Mouse (Mus musculus) heart, embryonic 12.5 days (tissue): ENCODE measurements around the gene Rhbdl1. TPM values are rescaled to one million over a fixed set of nuclear protein-coding genes. Genes with fewer than 3 reads are reported as not detected.
A peak's percentile ranks its signal among the peaks of the same experiment; 100 is the strongest.

ENCODE experiments used
- ATAC-seq: fragments of 200-750 bp; cut with Nextera tagmentation; 2 replicates; pipeline ENCODE4 v1.8.0; 2017; ENCODE audit warnings: moderate TSS enrichment, moderate library complexity; ENCODE audit not compliant: insufficient number of reproducible peaks, low FRiP score
- H3K27ac ChIP-seq: fragments of 300-500 bp; sonication (generic); 2 replicates; pipeline ENCODE4 v1.5.1; 2016; ENCODE audit warnings: mild to moderate bottlenecking, moderate library complexity; ENCODE audit not compliant: poor library complexity, severe bottlenecking
- H3K27me3 ChIP-seq: fragments of 300-500 bp; sonication (generic); replicated peaks from 2 replicates; pipeline ENCODE4 v1.6.1; 2016; ENCODE audit warnings: mild to moderate bottlenecking, moderate library complexity
- H3K36me3 ChIP-seq: fragments of 300-500 bp; sonication (generic); 2 replicates; pipeline ENCODE4 v1.6.1; 2016; ENCODE audit warnings: mild to moderate bottlenecking, moderate library complexity
- H3K4me1 ChIP-seq: fragments of 300-500 bp; sonication (generic); replicated peaks from 2 replicates; pipeline ENCODE4 v1.6.1; 2016; ENCODE audit warnings: mild to moderate bottlenecking
- H3K4me2 ChIP-seq: fragments of 300-500 bp; sonication (generic); 2 replicates; pipeline ENCODE4 v1.6.1; 2016; ENCODE audit warnings: mild to moderate bottlenecking, moderate library complexity
- H3K4me3 ChIP-seq: fragments of 300-500 bp; sonication (generic); 2 replicates; pipeline ENCODE4 v1.5.1; 2016; ENCODE audit warnings: mild to moderate bottlenecking
- H3K9ac ChIP-seq: fragments of 300-500 bp; sonication (generic); 2 replicates; pipeline ENCODE4 v1.6.1; 2016; ENCODE audit warnings: mild to moderate bottlenecking, moderate library complexity
- H3K9me3 ChIP-seq: fragments of 300-500 bp; sonication (generic); replicated peaks from 2 replicates; pipeline ENCODE4 v1.6.1; 2016; ENCODE audit warnings: mild to moderate bottlenecking, moderate library complexity
- WGBS: fragments of 180-500 bp; shearing (Covaris S2); methylation state at CpG from one replicate; pipeline ENCODE4 v1.1.7; 2016; 5-methylcytosine and 5-hydroxymethylcytosine counted together
- polyA plus RNA-seq: library from polyadenylated mRNA; unstranded; fragments of >200 nt; fragmentation: Nextera tagmentation; extraction: Ambion mirVana; gene quantifications from 2 replicates; pipeline ENCODE4 v1.2.1, GENCODE M21; 2016

Gene Rhbdl1
- polyA plus RNA-seq, 1 experiment from 2014 or later = 1.6 TPM

DNA sequence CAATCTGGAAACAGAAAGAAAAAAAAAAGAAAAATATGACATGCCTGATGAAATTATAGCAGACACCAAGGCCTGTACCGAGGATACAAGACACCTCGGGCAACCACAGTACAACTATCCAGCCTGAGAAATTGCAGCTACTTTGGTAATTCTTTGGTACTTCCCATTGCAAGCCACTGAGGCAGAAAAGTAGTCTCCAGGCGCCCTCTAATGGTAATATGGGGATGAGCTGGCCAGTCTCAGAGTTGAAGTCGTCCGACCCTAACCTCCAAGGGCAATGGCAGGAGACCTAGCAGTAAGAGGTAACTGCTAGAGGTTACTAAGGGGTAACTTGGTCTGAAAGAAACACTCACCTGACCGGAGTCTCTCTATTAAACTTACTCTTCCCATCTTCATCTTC, 36.1 kb downstream of the Rhbdl1 start:
- H3K36me3 ChIP-seq = no peaks in the 10 kb centered on the region
- H3K27me3 ChIP-seq = peaks cover 14% of the 10 kb centered on the region
- WGBS = 9% methylated on average over 6 of the region's 6 CpGs
- H3K9ac ChIP-seq = no peak overlapping the region
- no peak overlapping the region for H3K4me2 ChIP-seq
- H3K4me1 ChIP-seq = peaks cover 24% of the 10 kb centered on the region
- no peaks in the 10 kb centered on the region for H3K9me3 ChIP-seq
- H3K27ac ChIP-seq = no peak overlapping the region
- no peak overlapping the region for H3K4me3 ChIP-seq
- no peak for ATAC-seq

DNA sequence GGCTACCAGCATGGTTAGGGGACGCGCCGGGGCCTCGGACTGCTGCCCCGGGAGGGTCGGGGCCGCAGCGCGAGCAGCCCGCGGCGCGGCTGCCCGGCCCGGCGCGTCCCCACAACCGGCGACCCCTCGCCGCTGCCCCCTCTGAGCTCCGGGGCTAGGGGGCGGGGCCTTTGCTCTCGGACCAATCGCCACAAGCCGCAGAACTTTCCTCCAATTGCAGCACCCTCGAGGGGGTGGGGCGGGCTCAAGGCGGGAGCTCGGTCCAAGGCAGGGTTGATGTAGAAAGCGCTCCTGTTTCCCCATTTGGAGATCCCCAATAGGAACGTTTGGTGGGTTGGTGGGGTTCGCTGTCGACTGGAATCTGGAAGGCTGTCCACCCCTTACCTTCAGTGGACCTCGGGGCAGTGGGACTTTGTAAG, 40.1 kb downstream of the Rhbdl1 start, which contains the start of gene Metrn:
Metrn (minus strand) TSS at position 186 of the 419 bp plus-strand sequence.
- peak within 1 kb of the TSS; percentile 98 for H3K4me2 ChIP-seq
- H3K9ac ChIP-seq = peak within 1 kb of the TSS; percentile 78
- peak; percentile 82 for ATAC-seq
- peaks cover 41% of the 10 kb centered on the region for H3K4me1 ChIP-seq
- peaks cover 4% of the 10 kb centered on the region; the same call in 1 of the 2 replicates for H3K27me3 ChIP-seq
- under 1% methylated on average over 35 of the region's 35 CpGs for WGBS
- peak within 1 kb of the TSS; percentile 79 for H3K4me3 ChIP-seq
- H3K9me3 ChIP-seq = no peaks in the 10 kb centered on the region
- no peaks in the 10 kb centered on the region for H3K36me3 ChIP-seq
- H3K27ac ChIP-seq = no peak within 1 kb of the TSS

DNA sequence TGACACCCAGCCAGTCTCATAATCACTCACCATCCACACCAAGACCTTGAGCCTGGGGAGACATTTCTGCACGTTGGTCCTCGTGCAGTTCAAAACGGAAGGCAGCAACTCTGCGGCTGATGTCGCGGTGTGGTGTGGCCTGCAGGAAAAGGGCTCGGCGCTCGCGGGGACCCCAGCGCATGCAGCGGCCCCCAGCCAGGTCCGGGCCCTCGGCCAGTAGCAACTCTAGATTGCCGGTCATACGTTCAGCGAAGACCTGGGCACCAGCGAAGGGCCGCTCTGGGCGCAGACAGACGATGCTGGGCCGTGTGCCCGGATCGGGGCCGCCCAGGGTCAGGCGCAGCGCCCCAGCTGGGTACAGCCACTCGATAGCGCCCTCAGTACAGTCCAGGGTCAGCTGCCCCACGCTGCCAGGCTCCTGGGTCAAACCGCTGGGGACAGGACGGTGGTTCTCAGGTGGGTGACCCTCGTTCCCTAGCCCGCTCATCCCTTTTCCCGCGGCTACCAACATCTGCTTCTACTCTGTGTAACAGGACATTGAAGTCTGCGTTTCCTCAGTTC, 40.8 kb downstream of the Rhbdl1 start:
- H3K9me3 ChIP-seq = no peaks in the 10 kb centered on the region
- ATAC-seq = peak; percentile 7; the same call in 1 of the 2 replicates
- H3K9ac ChIP-seq = peak overlapping the region; percentile 78
- H3K4me2 ChIP-seq = peak overlapping the region; percentile 98
- H3K36me3 ChIP-seq = no peaks in the 10 kb centered on the region
- H3K27ac ChIP-seq = no peak overlapping the region
- peaks cover 45% of the 10 kb centered on the region for H3K4me1 ChIP-seq
- H3K27me3 ChIP-seq = 0 out of 2 replicates have a peak, but pooled peaks cover under 1% of the 10 kb centered on the region
- WGBS = 2% methylated on average over 37 of the region's 37 CpGs
- peak overlapping the region; percentile 79 for H3K4me3 ChIP-seq

DNA sequence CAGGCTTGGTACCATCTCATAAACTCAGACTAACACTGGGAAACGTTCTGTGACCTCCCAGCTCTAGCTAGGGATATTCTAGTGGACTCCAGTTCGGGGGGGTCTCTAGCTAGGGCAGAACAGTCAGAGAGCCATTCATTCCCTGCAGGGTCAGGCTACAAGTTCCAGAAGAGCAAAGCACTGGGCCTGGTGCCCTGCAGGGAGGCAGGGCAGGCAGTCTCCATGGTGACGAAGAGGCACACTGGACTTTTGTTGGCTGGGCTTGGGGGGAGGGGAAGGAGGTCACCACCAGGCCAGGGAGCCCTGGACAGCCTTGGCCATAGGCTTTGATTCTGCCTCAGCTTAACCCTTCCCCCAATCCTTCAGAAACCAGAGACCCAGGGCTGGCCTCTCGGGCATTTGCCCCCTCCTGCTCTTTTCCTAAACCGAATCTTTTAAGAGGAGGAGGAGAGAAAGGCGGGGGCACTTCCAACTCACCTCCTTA, 41.4 kb downstream of the Rhbdl1 start, which contains the start of gene AC134908.4:
AC134908.4 (minus strand) TSS at position 51 of the 484 bp plus-strand sequence.
- H3K9ac ChIP-seq = peak within 1 kb of the TSS; percentile 78
- H3K36me3 ChIP-seq = 0 out of 2 replicates have a peak, but pooled peaks cover under 1% of the 10 kb centered on the region
- H3K9me3 ChIP-seq = no peaks in the 10 kb centered on the region
- peaks cover 51% of the 10 kb centered on the region for H3K4me1 ChIP-seq
- ATAC-seq = no peak
- H3K4me2 ChIP-seq = peak within 1 kb of the TSS; percentile 98
- H3K4me3 ChIP-seq = peak within 1 kb of the TSS; percentile 79
- 18% methylated on average over 6 of the region's 6 CpGs for WGBS
- H3K27ac ChIP-seq = no peak within 1 kb of the TSS
- H3K27me3 ChIP-seq = no peaks in the 10 kb centered on the region

- H3K4me1 ChIP-seq = peaks cover 53% of the 10 kb centered on the region
Measured at GRCm38 (mm10) chr17:25794998-25795397, 42.1 kb downstream of the Rhbdl1 start.

GRCm38 (mm10) chr17:25794197-25794596, 42.9 kb downstream of the Rhbdl1 start:
- Histone ChIP-seq H3K9me3 (no peaks in the 10 kb centered on the region), H3K4me1 (peaks cover 53% of the 10 kb centered on the region), H3K36me3 (peaks cover 13% of the 10 kb centered on the region), H3K4me2 (no peak overlapping the region), H3K9ac (no peak overlapping the region), H3K27ac (no peak overlapping the region), H3K4me3 (no peak overlapping the region), H3K27me3 (no peaks in the 10 kb centered on the region)
- 83% methylated on average over 13 of the region's 13 CpGs for WGBS
- ATAC-seq = no peak

More at GRCm38 (mm10) chr17:25794998-25795397, 42.1 kb downstream of the Rhbdl1 start:
- WGBS = 83% methylated on average over 17 of the region's 17 CpGs
- Histone ChIP-seq H3K9ac (0 out of 2 replicates have a peak overlapping the region, but pooled peaks have one; percentile 78), H3K4me3 (no peak overlapping the region), H3K36me3 (0 out of 2 replicates have a peak, but pooled peaks cover 5% of the 10 kb centered on the region), H3K9me3 (no peaks in the 10 kb centered on the region), H3K27ac (no peak overlapping the region), H3K4me2 (peak overlapping the region; percentile 98), H3K27me3 (no peaks in the 10 kb centered on the region)
- ATAC-seq = no peak

DNA sequence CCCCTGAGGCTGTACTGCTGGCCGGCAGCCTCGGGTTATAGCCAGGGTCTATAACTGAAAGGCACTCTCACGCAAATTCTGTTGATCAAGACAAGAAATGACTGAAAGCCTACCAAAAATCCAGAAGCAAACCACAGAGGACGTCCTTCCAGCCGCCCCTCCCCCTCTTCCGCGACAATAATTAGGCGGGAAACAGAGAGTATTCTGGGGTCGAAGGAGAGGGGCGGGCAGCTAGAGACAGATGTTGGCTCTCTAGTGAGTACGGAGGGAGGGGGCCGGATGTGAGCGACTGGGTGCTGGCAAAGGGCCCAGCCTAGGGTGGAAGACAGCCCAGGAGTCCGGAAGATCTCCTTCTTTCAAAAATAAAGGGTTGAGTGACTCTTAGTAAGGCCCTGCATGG, 44.5 kb downstream of the Rhbdl1 start, which contains the start of gene Fam173a:
Fam173a (minus strand) TSS at position 287 of the 400 bp plus-strand sequence.
- Histone ChIP-seq H3K4me1 (peaks cover 53% of the 10 kb centered on the region), H3K9ac (peak within 1 kb of the TSS; percentile 82), H3K9me3 (no peaks in the 10 kb centered on the region), H3K4me3 (peak within 1 kb of the TSS; percentile 77), H3K27ac (peak within 1 kb of the TSS; percentile 85), H3K36me3 (peaks cover 24% of the 10 kb centered on the region), H3K27me3 (no peaks in the 10 kb centered on the region), H3K4me2 (peak within 1 kb of the TSS; percentile 93)
- ATAC-seq = peak; percentile 58
- 1% methylated on average over 14 of the region's 14 CpGs for WGBS

DNA sequence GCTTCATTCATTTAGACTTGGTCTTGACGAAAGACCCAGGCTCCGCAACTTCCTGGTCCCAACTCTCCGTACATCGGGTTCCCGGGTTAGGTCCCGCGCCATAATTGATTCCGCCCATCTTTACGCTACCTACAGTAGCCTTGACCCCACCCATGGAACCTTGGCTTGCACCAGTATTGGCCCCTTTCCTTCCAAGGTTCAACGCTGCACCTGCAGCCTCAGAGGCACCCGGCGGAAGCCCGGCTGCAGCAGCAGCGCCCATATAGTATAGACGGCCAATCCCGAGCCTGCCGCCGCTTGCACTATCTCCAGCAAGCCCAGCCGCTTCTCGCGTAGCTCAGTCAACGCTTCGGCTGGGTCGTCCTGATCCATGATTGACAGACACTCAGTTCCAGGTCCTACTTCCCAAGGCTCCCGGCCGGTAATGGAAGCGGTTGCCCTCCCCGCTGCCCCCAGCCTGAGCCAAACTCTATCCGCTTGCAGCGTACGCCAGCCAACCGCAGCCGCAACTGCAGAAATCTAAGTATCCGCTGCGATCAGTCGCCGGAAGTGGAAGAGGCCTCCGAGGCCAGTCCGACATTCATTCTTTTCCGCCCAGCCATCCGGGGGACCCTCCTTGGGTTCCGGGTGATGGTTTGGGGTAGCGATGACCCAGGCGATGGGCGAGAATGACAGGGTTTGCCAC, 45.1 kb downstream of the Rhbdl1 start:
- Histone ChIP-seq H3K4me3 (peak overlapping the region; percentile 77), H3K9me3 (no peaks in the 10 kb centered on the region), H3K36me3 (peaks cover 27% of the 10 kb centered on the region), H3K4me2 (peak overlapping the region; percentile 93), H3K27me3 (no peaks in the 10 kb centered on the region), H3K9ac (peak overlapping the region; percentile 82), H3K4me1 (peaks cover 49% of the 10 kb centered on the region), H3K27ac (peak overlapping the region; percentile 85)
- WGBS = under 1% methylated on average over 45 of the region's 45 CpGs
- ATAC-seq = peak; percentile 65

GRCm38 (mm10) chr17:25791320-25791842, 45.7 kb downstream of the Rhbdl1 start:
- WGBS = 28% methylated on average over 19 of the region's 19 CpGs
- H3K9ac ChIP-seq = peak overlapping the region; percentile 82
- H3K27ac ChIP-seq = peak overlapping the region; percentile 85
- peak overlapping the region; percentile 93 for H3K4me2 ChIP-seq
- H3K36me3 ChIP-seq = peaks cover 27% of the 10 kb centered on the region
- no peaks in the 10 kb centered on the region for H3K27me3 ChIP-seq
- peak overlapping the region; percentile 77 for H3K4me3 ChIP-seq
- no peak for ATAC-seq
- H3K4me1 ChIP-seq = peaks cover 48% of the 10 kb centered on the region
- no peaks in the 10 kb centered on the region for H3K9me3 ChIP-seq

DNA sequence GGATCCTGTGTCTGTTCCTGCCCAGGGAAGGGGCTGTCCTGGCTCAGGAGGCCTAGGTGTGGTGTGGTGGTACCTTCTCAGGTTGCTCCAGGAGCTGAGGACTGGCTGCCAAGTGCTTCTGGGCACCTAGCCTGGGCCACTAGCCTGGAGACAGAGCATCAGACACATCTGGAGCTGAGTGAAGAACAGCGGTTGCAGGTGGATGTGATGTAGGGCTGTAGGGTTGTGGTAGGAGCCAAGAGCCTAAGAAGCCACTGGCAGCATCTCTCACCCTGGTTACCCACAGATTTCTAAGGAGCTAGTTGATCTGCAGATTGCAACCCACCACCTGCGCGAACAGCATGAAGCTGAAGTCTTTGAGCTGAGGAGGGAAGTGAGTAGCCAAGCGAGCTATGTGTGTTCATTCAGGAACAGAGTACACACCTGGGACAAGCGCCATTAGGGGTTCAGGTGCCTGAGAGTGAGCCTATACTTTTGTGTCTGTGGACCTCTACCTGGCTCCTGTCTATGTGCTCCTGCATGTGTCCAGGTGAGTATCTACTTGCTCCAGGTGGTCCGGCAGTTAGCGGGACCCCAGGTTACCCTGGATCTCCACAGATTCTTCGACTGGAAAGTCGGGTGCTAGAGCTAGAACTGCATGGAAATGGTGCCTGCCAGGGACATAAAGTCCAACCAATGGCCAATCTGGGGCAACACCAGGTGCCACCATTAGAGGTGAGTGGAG, 50.2 kb downstream of the Rhbdl1 start:
- ATAC-seq = no peak
- WGBS = 92% methylated on average over 9 of the region's 9 CpGs
- Histone ChIP-seq H3K36me3 (peaks cover 51% of the 10 kb centered on the region), H3K9me3 (no peaks in the 10 kb centered on the region), H3K4me3 (no peak overlapping the region), H3K9ac (no peak overlapping the region), H3K4me1 (peaks cover 36% of the 10 kb centered on the region), H3K27ac (no peak overlapping the region), H3K4me2 (no peak overlapping the region), H3K27me3 (no peaks in the 10 kb centered on the region)
